Mouse (Mus musculus) heart, postnatal 10 days (tissue): ENCODE results near the gene Hprt. TPM values are rescaled to one million over a fixed set of nuclear protein-coding genes. Genes with fewer than 3 reads are reported as not detected.
A peak's percentile ranks its signal among the peaks of the same experiment; 100 is the strongest.

Source experiments
- DNase-seq, 2 experiments: peaks; one replicate each; pipeline ENCODE4 v3.0.0; 2021
- intact Hi-C: fragments of 180-260 bp; cut with DNase I; formaldehyde crosslinking; loops from one replicate; pipeline ENCODE4 v1.15.1; 2025
- total RNA-seq, 2 experiments: library from RNA; stranded (reverse); gene quantifications; 2 replicates each; pipeline ENCODE4 v1.2.3; 2021

Hprt gene
- total RNA-seq, 2 experiments from 2014 or later, result 85.3 to 95.9 TPM

DNA sequence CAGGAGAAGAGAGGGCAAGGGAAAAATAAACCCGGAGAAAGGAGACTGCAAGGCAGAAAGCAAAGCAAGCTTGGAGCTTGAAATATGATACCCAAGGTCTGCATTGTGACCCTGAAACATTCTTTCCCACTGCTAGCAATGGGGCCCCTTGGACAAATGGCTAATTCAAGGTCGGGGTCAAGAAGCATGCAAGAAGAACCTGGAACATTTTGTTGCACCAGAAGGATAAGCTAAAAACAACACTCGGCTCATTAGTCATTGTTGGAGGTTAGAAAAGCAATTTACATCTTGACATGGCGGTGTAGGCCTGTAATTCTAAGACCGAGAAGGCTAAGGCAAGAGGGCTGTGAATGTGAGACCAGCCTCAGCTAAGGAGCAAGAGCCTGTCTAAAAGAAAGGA is 51.7 kb downstream of the Hprt start:
- intact Hi-C loops, result no loop called here
- DNase-seq, result no peak

DNA sequence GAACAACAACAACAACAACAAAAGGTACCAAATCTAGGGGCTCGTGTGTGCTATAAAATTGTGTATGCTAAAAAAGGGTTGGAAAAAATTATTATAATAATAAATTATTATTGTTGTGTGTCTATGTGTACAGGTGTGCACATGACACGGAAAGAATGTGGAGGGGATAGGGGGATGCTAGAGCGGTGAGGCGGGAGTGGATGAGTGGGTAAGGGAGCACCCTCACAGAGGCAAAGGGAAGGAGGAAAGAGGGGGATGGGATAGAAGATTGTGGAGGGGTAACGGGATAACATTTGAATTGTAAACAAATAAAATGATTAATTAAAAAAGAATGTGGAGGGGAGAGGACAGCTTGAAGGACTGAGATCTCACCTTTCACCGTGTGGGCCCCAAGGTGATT is 52.2 kb downstream of the Hprt start:
- intact Hi-C loops, result no loop called here
- DNase-seq, result no peak

DNA sequence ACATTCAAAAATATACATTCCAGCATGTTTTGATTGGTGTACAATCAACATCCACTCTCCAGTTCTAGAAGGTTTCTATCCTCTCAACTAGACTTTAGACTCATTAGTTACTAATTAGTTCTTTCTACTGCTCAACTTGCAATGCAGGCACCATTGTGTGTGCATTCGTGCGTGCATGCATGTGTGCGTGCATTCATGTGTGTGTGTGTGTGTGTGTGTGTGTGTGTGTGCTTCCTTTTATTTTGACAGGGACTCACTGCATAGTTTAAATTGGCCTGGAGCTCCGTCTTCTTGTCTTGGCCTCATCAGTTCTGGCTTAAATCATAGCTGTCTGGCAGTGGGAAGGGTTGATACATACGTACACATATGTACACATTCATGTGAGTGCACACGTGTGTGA is 53.1 kb downstream of the Hprt start:
- intact Hi-C loops, result no loop called here

DNA sequence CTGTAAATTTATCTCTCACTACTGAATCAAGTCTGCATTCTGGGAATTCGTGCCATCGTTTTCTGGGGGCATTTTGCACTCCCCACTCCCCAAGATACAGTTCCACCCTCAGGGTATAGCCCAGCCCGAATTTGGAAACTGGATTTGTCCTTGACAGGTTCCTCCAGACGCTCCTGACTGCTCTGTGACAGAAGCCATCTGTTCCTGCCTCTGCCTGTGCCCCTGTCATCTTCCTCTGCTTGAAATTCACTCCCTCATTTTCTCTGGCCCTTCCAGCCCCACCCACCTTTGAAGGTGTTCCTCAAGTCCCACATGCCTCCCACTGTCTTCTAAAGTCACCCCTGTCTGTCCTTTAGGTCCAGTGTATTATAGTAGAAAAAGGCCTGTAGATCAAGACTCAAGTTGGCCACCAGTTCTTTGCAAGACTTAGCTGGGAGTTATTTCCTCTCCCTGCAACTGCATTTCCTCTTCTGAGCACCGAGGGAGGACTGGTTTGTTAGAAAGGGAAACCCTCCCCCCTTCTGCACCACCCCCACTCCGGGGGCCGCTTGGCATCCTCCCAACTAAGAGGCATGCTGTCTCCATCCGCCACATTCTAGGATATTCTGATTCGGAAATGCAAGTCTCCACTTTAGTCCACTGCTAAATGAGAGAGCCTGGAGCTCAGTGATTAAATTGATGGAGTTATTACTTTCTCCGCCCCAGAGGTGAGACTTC is 57.4 kb downstream of the Hprt start:
- peak; percentile 47 to 59 for DNase-seq
- intact Hi-C loops, result no loop called here

More for the DNA sequence above, 53.1 kb downstream of the Hprt start:
- no peak for DNase-seq

DNA sequence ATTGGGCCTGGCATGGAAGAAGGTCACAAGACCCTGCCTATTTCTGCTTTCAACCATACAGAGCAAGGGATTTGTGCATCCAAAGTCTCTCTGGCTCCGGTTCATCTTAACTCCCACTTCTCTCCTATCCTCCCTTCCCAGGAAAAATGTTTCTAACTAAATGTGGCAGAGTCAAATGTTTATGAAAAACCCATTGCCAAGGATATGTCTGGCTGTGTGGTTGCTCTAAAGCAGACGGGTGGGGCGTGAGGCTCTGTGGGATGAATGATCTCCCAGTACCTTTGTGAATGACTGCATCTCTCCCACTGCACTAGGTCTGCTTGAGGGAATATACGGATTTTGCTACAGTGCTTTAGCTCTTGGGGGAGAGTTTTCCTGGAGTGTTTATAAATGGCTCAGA is 58.1 kb downstream of the Hprt start:
- intact Hi-C loops, result no loop called here

DNA sequence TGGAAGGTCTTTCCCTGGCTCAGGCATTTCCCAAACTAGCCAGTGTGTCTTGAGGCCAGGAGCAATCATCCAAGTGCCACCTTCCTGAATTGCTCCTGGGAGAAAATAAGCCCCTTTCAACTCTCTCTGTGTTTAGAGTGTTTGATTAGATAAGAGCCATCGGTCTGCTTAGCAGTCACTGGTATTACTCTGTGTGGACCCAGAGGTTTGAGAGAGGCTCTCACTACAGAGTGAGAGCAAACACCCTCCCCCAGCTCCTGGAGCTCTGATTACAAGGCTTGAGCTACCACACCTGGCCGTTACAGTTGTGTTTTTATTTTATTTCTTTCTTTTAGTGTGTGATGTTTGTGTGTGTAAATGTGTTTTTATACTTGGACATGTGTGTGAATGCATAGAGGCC is 59.0 kb downstream of the Hprt start:
- intact Hi-C loops, result no loop called here
- DNase-seq, result no peak

More for the DNA sequence above, 58.1 kb downstream of the Hprt start:
- DNase-seq, result no peak

DNA sequence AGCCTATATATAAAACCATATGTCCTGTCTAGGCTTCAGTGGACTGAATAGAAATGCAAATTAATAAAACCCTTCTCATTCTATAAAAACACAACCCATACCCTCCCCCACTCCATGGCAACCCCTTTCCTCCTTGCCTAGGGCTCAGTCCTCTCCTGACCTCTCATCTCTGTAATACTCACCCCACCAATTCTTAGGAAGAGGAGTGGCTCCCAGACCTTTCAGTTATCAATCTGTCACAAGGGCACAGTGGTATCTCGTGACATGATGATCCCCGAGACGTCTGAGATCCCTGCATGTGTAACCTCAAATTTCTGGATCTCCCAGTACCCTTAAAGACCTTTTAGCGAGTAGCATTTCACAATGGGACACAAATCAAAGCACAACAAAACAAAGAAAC is 61.3 kb downstream of the Hprt start:
- no peak for DNase-seq
- intact Hi-C loops, result no loop called here

DNA sequence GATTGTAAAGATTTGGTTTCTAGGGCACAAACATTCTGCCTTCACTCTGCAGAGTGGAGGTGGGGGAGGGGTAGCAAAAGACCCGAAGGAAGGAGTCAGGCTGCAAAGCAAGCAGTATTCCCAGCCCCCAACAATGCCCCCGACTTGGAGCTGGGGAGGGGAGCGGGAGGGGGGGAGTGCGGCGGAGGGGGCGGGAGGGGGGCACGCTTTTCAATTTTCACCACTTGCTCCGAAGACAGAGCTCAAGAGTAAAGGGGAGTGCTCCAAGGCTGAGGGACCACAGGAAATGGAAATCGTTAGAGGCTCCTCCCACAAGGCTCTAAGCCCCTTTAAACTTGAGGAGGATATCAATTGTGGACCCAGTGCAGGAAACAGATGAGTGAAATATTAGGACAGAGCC is 62.4 kb downstream of the Hprt start:
- intact Hi-C loops, result no loop called here
- DNase-seq, result peak in 1 of 2 experiments; percentile 12

DNA sequence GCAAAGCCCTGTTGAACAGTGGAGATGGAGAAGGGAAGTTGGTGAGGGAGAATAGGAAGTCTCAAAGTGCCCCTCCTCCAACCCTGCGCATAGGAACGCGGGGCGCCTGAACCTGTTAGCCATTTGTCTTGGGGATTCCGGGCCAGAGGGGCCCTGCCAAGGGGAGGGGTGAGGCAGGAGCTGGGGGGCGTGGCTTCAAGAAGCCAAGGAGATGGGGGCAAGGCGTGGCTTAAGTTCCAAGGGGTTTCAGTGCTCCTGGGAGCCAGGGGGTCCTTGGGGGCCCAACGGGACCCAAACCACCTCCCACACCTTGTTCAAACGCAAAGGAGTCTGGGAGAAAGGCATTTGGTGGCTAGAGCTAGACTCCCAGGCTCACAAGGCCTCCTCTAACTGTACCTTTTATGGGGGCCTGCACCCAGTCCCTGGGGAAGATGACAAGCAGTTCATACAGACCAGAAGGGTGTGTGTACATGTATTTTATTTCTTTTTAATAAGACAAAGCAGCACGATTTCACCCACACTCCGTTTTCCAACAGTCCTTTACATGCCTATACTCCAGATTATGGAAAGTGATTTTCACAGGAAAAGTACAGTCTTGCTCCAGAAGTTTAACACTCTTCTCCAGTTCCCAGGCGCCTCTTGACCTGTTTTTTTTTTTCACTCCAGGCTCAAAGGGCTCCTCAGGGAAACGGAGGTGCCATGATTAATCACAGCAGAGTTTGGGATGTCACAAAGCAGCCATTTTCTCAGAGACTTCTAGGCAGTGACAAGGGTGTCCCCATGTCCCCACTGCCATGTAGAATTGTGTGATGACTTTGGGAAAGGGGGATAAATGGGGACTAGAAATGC is 64.9 kb downstream of the Hprt start:
- intact Hi-C loops, result no loop called here
- DNase-seq, result peak; percentile 56 to 60

DNA sequence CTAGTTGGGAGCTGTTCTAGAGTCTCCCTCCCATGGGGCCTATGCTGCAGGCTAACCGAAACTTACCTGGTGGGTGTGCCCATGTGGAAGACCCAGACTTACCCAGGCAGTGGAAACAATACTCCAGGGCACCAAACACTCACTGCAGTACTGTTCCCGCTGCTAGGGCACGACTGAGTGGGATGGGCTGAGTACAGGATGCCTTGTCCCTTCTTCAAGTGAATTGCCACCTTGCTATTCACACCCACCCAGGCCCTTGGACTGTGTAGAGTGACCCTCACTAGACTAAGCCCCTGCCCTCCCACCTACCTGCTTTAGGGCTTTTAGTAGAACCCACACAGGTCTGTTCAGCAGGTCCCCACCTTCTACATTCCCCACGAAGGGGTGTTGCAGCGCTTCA is 65.9 kb downstream of the Hprt start:
- peak in 1 of 2 experiments; percentile 10 for DNase-seq
- intact Hi-C loops, result loop anchor here (2.0 kb wide), 1 partner anchor 179 kb away; no protein-coding TSS in a partner anchor

DNA sequence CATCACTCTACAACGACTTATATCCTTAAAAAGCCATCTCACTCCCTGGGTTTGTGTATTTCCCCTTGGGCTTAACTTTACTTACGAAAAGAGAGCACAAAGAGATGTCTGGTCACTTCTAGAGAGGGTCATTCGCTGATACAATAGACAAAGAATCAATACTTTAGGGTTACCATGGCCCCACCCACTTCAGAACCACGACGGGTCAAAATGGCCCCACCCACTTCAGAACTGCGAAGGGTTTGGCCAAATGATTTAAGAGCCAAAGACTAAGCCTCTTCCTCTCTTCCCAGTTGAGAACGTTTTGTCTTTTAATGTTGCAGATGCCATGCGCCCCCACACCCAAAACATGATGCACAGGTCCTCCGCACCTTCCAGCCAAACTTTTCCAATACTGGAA is 67.8 kb downstream of the Hprt start:
- DNase-seq, result peak in 1 of 2 experiments; percentile 39
- intact Hi-C loops, result loop anchor here (2.0 to 5.0 kb wide), 3 partner anchors 97 to 177 kb away; no protein-coding TSS in a partner anchor

DNA sequence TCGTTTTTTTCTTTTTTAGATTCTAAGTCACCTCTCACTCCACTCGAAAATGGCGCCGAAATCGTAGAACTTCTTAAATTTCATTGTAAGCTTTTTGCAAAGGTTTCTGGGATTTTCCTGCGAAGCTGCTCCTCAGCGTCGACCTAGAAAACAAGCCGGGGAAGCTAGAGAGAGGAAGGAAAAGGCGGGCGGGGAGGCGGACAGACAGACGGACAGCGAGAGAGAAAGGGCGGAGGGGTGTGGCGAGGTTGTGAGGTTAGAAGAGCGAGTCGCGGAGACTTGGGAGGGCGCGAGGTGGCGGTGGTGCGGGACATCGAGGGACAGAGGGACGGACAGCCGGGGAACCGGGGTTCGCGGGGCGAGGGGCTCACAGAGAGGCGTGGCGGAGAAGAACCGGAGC is 68.7 kb downstream of the Hprt start:
- intact Hi-C loops, result loop anchor here (5.0 kb wide), 2 partner anchors 96 to 156 kb away; no protein-coding TSS in a partner anchor
- DNase-seq, result peak; percentile 59 to 64

DNA sequence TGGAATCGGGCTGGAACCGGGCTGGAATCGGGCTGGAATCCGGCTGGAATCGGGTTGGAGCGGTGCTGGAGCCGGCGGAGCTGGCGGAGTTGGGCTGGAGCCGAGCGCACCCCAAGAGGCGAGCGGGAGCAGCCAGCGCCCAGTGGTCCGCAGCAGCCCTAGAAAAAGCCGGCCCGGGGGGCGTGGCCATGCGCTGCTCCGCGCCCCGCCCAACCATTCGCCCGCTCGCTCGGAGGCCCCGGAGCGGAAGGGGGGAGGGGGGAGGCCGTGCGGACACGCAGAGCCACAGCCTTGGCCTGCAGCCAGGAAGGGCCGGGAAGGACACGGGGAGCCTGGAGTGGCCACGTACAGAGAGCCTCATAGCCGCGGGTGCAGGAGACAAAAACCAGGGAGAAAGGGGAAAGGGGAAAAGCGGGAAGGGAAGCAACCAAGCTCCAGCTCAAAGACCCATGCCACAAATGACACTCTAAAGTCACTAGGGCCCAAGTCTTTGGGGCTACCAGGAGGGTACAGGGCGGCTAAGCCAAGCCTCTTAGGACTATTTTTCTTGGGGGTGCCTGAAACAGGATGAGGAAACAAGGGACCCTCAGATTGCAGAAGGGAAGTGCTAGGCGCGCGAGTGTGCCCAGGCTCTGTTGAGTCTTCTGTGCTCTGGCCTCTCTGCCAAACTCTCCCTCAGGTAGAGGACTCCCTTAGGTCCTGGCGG is 69.3 kb downstream of the Hprt start:
- intact Hi-C loops, result loop anchor here (5.0 kb wide), 2 partner anchors 95 to 155 kb away; no protein-coding TSS in a partner anchor
- DNase-seq, result peak; percentile 95 to 96

DNA sequence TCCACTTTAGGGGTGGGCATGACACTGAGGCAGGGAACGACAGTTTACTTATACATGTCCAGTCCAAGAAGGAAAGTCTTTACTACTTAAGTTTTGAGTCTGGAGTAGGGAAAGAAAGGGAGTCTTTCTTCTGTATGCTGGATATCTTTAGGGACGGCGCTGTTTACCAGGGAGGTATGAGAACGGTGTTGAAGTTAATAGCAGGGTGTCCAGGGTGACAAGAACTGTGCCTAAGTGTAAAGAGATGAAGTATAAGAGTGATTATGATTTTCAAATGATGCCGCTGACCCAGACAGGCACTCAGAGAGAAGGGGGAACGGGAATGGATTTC is 69.8 kb downstream of the Hprt start:
- intact Hi-C loops, result loop anchor here (5.0 kb wide), 2 partner anchors 95 to 155 kb away; no protein-coding TSS in a partner anchor
- no peak for DNase-seq

DNA sequence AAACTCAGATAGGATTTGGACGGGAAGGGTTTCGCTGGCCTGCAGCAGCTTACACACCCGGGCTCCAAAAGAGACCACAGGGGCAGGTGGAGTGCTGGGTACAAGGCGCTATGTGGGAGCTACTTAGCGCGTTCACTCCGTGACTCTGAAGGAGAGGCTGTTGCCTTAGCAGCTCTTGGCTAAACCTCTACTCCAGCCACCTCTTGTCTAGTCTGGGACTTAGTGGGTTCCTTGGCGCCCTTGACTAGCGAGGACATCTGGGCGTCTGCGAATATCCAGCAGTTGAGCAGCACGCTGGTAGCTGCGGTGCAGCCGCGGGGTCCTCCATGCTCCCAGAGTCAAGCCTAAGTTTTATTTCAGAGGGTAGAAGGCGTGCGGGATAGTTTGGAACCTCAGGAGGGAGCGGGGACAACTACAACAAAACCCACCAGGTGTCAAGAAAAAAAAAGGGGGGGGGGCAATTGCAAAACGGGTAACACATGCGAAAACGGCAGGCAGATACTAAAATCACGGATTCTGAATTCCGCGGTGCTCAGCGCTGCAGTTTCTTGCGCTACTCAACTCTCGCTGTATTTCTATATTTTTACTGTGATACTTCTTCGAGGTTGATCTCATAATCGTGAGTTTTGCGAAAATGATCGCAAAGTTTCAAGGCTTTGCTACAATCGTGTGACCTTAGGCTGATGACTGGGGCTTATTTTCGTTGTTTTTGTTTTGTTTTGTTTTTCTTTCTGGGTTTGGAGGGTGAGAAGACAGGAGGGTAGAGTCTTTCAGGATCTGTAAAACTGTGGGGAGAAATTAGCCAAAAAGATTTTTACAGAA is 70.7 kb downstream of the Hprt start:
- intact Hi-C loops, result loop anchor here (5.0 kb wide), 2 partner anchors 94 to 154 kb away; no protein-coding TSS in a partner anchor
- DNase-seq, result peak; percentile 52 to 58

DNA sequence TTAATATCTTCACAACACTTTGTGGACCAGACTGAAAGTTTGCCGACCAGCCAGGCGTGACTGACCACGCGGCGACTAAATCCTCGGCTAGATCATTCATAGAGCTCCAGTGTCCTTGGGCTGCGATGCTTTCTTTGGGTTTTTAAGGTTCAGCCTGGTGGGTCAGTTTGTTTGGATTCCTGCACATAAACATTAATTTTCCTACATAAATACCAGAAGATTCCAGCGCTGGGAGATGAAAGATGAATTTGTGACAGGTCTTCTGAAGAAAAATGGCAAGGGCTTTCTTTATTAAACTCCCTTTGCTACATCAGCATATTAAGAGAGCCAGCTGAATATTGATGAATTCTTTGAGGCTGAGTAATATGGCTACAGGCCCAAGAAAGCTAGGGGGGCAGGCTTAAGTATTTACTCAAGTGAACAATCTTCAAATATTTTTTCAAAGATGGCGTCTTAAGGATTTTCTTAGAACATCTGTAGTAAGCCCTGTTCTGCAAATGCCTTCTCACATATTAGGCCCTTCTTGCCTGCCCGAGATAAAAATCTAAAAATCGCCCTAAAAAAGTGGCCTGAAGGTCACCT is 71.6 kb downstream of the Hprt start:
- intact Hi-C loops, result loop anchor here (5.0 kb wide), 3 partner anchors 53 to 153 kb away; no protein-coding TSS in a partner anchor
- DNase-seq, result peak in 1 of 2 experiments; percentile 29

DNA sequence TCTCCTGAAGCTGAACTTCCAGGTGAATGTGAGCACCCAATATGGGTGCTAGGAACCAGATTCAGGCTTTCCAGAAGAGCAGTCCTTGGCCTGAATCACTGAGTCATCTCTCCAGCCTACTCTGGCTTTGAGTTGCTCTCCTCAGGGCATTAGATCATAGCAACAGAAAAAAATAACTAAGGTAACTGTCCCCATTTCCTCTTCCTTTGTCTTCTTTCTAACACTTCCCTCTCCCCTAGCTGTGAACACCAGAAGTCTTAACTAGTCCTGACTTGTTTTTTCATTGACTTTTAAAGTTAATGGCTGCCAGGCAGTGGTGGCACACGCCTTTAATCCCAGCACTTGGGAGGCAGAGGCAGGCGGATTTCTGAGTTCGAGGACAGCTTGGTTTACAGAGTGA is 76.5 kb downstream of the Hprt start:
- intact Hi-C loops, result loop anchor here (5.0 kb wide), 1 partner anchor 48 kb away; no protein-coding TSS in a partner anchor

More for the DNA sequence above, 76.5 kb downstream of the Hprt start:
- no peak for DNase-seq
